Mouse (Mus musculus) MEL (cell line): ENCODE measurements at regions not wholly inside any gene's neighbourhood (a gene's known extent, or its start where the extent isn't known, plus 50 kb on each side); places are given as distances from the start of the nearest gene placed in this dataset.

Source experiments
- DNase-seq: peaks from one replicate; pipeline ENCODE4 v3.0.0; 2011; ENCODE audit warnings: low read depth, low spot score
- H3K27ac ChIP-seq: 2 replicates; pipeline ENCODE4 v1.5.1; 2012; ENCODE audit warnings: low read depth, mild to moderate bottlenecking, control low read depth, low read length, moderate library complexity; ENCODE audit not compliant: control insufficient read depth
- H3K27me3 ChIP-seq, 2 experiments: fragments of 150-350 bp in 1 of 2; sonication (generic) in 1 of 2; 2 replicates each; pipeline ENCODE4 v1.6.1; 2012; ENCODE audit warnings: low read length in 2 of 2, mild to moderate bottlenecking in 2 of 2, improper control_type of control experiment in 1 of 2, moderate library complexity in 1 of 2; ENCODE audit not compliant: insufficient read depth in 2 of 2, control insufficient read depth in 1 of 2
- H3K36me3 ChIP-seq, 2 experiments: 2 replicates each; pipeline ENCODE4 v1.6.1; 2012 to 2014; ENCODE audit warnings: low read length in 2 of 2, improper control_type of control experiment in 1 of 2, inconsistent platforms in 1 of 2, mild to moderate bottlenecking in 1 of 2; ENCODE audit not compliant: insufficient read depth in 2 of 2, control insufficient read depth in 1 of 2
- H3K4me1 ChIP-seq, 2 experiments: fragments of 150-350 bp in 1 of 2; sonication (generic) in 1 of 2; 2 replicates each; pipeline ENCODE4 v1.6.1; 2012; ENCODE audit warnings: low read length in 2 of 2, improper control_type of control experiment in 1 of 2, mild to moderate bottlenecking in 1 of 2; ENCODE audit not compliant: insufficient read depth in 2 of 2, control insufficient read depth in 1 of 2
- H3K4me3 ChIP-seq, 2 experiments: fragments of 150-350 bp in 1 of 2; sonication (generic) in 1 of 2; 2 replicates each; pipeline ENCODE4 v1.5.1; 2012; ENCODE audit warnings: low read depth in 2 of 2, low read length in 2 of 2, mild to moderate bottlenecking in 2 of 2, moderate library complexity in 2 of 2, control low read depth in 1 of 2, improper control_type of control experiment in 1 of 2; ENCODE audit not compliant: control insufficient read depth in 1 of 2, insufficient read depth in 1 of 2
- H3K79me2 ChIP-seq: 2 replicates; pipeline ENCODE4 v1.6.1; 2012; ENCODE audit warnings: mild to moderate bottlenecking, low read length, moderate library complexity; ENCODE audit not compliant: control insufficient read depth, poor library complexity, insufficient read depth
- H3K9ac ChIP-seq: 2 replicates; pipeline ENCODE4 v1.6.1; 2012; ENCODE audit warnings: low read depth, mild to moderate bottlenecking, control low read depth, low read length, moderate library complexity; ENCODE audit not compliant: control insufficient read depth, poor library complexity, severe bottlenecking
- H3K9me3 ChIP-seq: fragments of 150-350 bp; sonication (generic); replicated peaks from 2 replicates; pipeline ENCODE4 v1.6.1; 2012; ENCODE audit warnings: mild to moderate bottlenecking, low read length, improper control_type of control experiment, moderate library complexity; ENCODE audit not compliant: insufficient read depth
- CHD1 ChIP-seq: IDR thresholded peaks from 2 replicates; pipeline ENCODE4 v1.6.1; 2012; ENCODE audit warnings: low read depth, mild to moderate bottlenecking, inconsistent platforms, low read length, improper control_type of control experiment
- CTCF ChIP-seq, 3 experiments: IDR thresholded peaks in 2 of 3; conservative IDR thresholded peaks in 1 of 3; 2 replicates each; pipeline ENCODE4 v1.5.1; 2011 to 2012; ENCODE audit warnings: low read length in 3 of 3, low read depth in 2 of 3, mild to moderate bottlenecking in 2 of 3, improper control_type of control experiment in 1 of 3, inconsistent platforms in 1 of 3, mixed read lengths in 1 of 3, moderate library complexity in 1 of 3; ENCODE audit not compliant: control insufficient read depth in 1 of 3, insufficient read depth in 1 of 3, poor library complexity in 1 of 3, severe bottlenecking in 1 of 3
- E2F4 ChIP-seq: IDR thresholded peaks from 2 replicates; pipeline ENCODE4 v1.6.1; 2011; ENCODE audit warnings: low read depth, low read length, improper control_type of control experiment, borderline replicate concordance
- ELF1 ChIP-seq: IDR thresholded peaks from 2 replicates; pipeline ENCODE4 v1.6.1; 2014; ENCODE audit warnings: low read depth, mild to moderate bottlenecking, inconsistent platforms, low read length, improper control_type of control experiment, moderate library complexity
- EP300 ChIP-seq, 2 experiments: IDR thresholded peaks; 2 replicates each; pipeline ENCODE4 v1.6.1; 2011; ENCODE audit warnings: improper control_type of control experiment in 2 of 2, low read length in 2 of 2, low read depth in 1 of 2, mild to moderate bottlenecking in 1 of 2
- GABPA ChIP-seq: IDR thresholded peaks from 2 replicates; pipeline ENCODE4 v1.6.1; 2012; ENCODE audit warnings: low read depth, mild to moderate bottlenecking, inconsistent platforms, low read length, improper control_type of control experiment, moderate library complexity
- HCFC1 ChIP-seq: IDR thresholded peaks from 2 replicates; pipeline ENCODE4 v1.6.1; 2012; ENCODE audit warnings: low read depth, mild to moderate bottlenecking, inconsistent platforms, low read length, improper control_type of control experiment, moderate library complexity
- JUND ChIP-seq: IDR thresholded peaks from 2 replicates; pipeline ENCODE4 v1.6.1; 2011; ENCODE audit warnings: low read depth, mild to moderate bottlenecking, improper control_type of control experiment, low read length
- KAT2A ChIP-seq: conservative IDR thresholded peaks from 2 replicates; pipeline ENCODE4 v1.6.1; 2012; ENCODE audit warnings: low read depth, low read length, improper control_type of control experiment, inconsistent platforms
- MAFK ChIP-seq: IDR thresholded peaks from 2 replicates; pipeline ENCODE4 v1.6.1; 2011; ENCODE audit warnings: low read depth, mild to moderate bottlenecking, low read length, improper control_type of control experiment, borderline replicate concordance
- MYB ChIP-seq: IDR thresholded peaks from 2 replicates; pipeline ENCODE4 v1.6.1; 2011; ENCODE audit warnings: mild to moderate bottlenecking, low read depth, low read length, improper control_type of control experiment
- NELFE ChIP-seq: IDR thresholded peaks from 2 replicates; pipeline ENCODE4 v1.6.1; 2011; ENCODE audit warnings: low read depth, low read length, improper control_type of control experiment
- POLR2A ChIP-seq, 2 experiments: IDR thresholded peaks; 2 replicates each; pipeline ENCODE4 v1.6.1; 2011 to 2012; ENCODE audit warnings: low read length in 2 of 2, mild to moderate bottlenecking in 2 of 2, control low read depth in 1 of 2, improper control_type of control experiment in 1 of 2, low read depth in 1 of 2, moderate library complexity in 1 of 2; ENCODE audit not compliant: control insufficient read depth in 1 of 2, insufficient read depth in 1 of 2, poor library complexity in 1 of 2
- RCOR1 ChIP-seq: IDR thresholded peaks from 2 replicates; pipeline ENCODE4 v1.6.1; 2012; ENCODE audit warnings: low read depth, mild to moderate bottlenecking, inconsistent platforms, low read length, improper control_type of control experiment
- SIN3A ChIP-seq: IDR thresholded peaks from 2 replicates; pipeline ENCODE4 v1.6.1; 2012; ENCODE audit warnings: low read length, improper control_type of control experiment, inconsistent platforms
- SMC3 ChIP-seq: IDR thresholded peaks from 2 replicates; pipeline ENCODE4 v1.6.1; 2011; ENCODE audit warnings: low read depth, low read length, improper control_type of control experiment
- TBP ChIP-seq: IDR thresholded peaks from 2 replicates; pipeline ENCODE4 v1.8.0; 2011; ENCODE audit warnings: low read depth, low read length, improper control_type of control experiment
- TCF12 ChIP-seq: IDR thresholded peaks from 2 replicates; pipeline ENCODE4 v1.6.1; 2014; ENCODE audit warnings: low read depth, mild to moderate bottlenecking, inconsistent platforms, low read length, improper control_type of control experiment, moderate library complexity
- USF2 ChIP-seq, 2 experiments: IDR thresholded peaks; 2 replicates each; pipeline ENCODE4 v1.6.1; 2011 to 2012; ENCODE audit warnings: improper control_type of control experiment in 2 of 2, low read length in 2 of 2, borderline replicate concordance in 1 of 2, inconsistent platforms in 1 of 2, low read depth in 1 of 2, mild to moderate bottlenecking in 1 of 2; ENCODE audit not compliant: insufficient read depth in 1 of 2
- ZMIZ1 ChIP-seq: IDR thresholded peaks from 2 replicates; pipeline ENCODE4 v1.6.1; 2012; ENCODE audit warnings: low read depth, mild to moderate bottlenecking, inconsistent platforms, low read length, improper control_type of control experiment, moderate library complexity

DNA sequence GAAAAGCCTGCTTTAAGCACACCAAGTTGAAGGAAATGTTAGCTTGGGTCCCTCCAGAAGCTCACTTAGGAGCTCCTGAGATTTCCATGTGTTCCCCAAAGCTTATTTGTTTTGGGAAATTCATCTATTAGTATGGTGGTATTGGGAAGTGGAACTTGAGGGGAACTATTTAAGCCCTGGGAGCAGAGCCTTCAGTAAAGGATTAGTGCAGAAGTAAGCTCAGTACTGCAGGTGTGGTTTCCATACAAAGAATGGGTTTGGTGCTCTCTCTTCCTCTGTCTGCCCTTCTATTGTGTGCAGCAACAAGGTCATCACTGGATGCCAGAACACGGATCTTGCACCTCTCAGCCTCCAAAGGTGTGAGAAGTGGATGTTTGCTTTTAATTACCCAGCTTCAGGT lies 57.2 kb downstream of the Foxa2 start:
- H3K27me3 ChIP-seq = no peaks in the 10 kb centered on the region
- H3K4me3 ChIP-seq = no peak overlapping the region
- TF ChIP-seq CHD1 (no peak), SMC3 (no peak), EP300 (IDR thresholded peaks at IDR 0.05; ENCODE audit: low read depth in 1 of 2, low read length in 2 of 2) (no peak), MYB (no peak), KAT2A (no peak), HCFC1 (no peak), USF2 (IDR thresholded peaks at IDR 0.05; ENCODE audit: borderline replicate concordance in 1 of 2, insufficient read depth in 1 of 2, low read depth in 1 of 2, low read length in 2 of 2) (no peak), POLR2A (IDR thresholded peaks at IDR 0.05; ENCODE audit: control insufficient read depth in 1 of 2, insufficient read depth in 1 of 2, low read depth in 1 of 2, low read length in 2 of 2, poor library complexity in 1 of 2) (no peak), GABPA (no peak), ZMIZ1 (no peak), E2F4 (no peak), CTCF (IDR thresholded peaks at IDR 0.05 in 2 of 3, conservative IDR thresholded peaks at IDR 0.05 in 1 of 3; ENCODE audit: control insufficient read depth in 1 of 3, insufficient read depth in 1 of 3, low read depth in 2 of 3, low read length in 3 of 3, poor library complexity in 1 of 3, severe bottlenecking in 1 of 3) (no peak)
- TF ChIP-seq, all 39 proteins: peak for 0
- no peak overlapping the region for H3K9ac ChIP-seq
- H3K79me2 ChIP-seq = no peaks in the 10 kb centered on the region
- H3K9me3 ChIP-seq = no peaks in the 10 kb centered on the region
- no peaks in the 10 kb centered on the region for H3K4me1 ChIP-seq
- no peak overlapping the region for H3K27ac ChIP-seq
- DNase-seq = no peak
- H3K36me3 ChIP-seq = no peaks in the 10 kb centered on the region

DNA sequence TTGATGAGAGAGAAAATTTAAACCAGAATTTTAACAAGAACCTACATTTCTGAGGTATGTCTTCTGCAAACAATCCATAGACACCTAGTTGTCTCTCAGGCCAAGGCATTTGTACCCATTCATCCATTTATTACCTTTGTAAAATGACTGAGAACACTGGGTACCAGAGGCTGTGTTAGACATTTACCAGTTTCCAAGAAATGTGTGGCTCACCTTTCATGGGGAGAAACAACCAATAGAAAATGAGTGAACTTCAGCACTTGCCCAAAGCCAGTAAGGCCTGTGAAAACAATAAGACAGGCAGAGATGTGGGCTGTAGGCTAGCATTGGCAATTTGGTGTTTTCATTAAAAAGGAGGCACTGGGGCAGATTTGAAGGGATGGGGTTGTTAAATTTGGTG lies 58.2 kb downstream of the Foxa2 start:
- Histone ChIP-seq H3K36me3 (no peaks in the 10 kb centered on the region), H3K4me3 (no peak overlapping the region), H3K27me3 (no peaks in the 10 kb centered on the region), H3K79me2 (no peaks in the 10 kb centered on the region), H3K9me3 (no peaks in the 10 kb centered on the region), H3K9ac (no peak overlapping the region), H3K4me1 (no peaks in the 10 kb centered on the region), H3K27ac (no peak overlapping the region)
- no peak for TF ChIP-seq RCOR1
- TF ChIP-seq SIN3A = no peak
- no peak for TF ChIP-seq KAT2A
- no peak for TF ChIP-seq TBP
- no peak for TF ChIP-seq ELF1
- TF ChIP-seq NELFE = no peak
- no peak for TF ChIP-seq JUND
- no peak for TF ChIP-seq ZMIZ1
- no peak for TF ChIP-seq CHD1
- TF ChIP-seq TCF12 = no peak
- no peak for TF ChIP-seq MAFK
- no peak for DNase-seq
